Mouse (Mus musculus) kidney, postnatal 14 days (tissue): Measurements from ENCODE around the gene Zfp619.
"Not testable (repeated sequence)": the region's sequence is repeated elsewhere in the genome, so short reads cannot be mapped to it uniquely, and the experiment has no call there.

Experiments
- DNase-seq: peaks from one replicate; pipeline ENCODE4 v3.0.0; 2022; ENCODE audit warnings: mixed read lengths

The Zfp619 gene

DNA sequence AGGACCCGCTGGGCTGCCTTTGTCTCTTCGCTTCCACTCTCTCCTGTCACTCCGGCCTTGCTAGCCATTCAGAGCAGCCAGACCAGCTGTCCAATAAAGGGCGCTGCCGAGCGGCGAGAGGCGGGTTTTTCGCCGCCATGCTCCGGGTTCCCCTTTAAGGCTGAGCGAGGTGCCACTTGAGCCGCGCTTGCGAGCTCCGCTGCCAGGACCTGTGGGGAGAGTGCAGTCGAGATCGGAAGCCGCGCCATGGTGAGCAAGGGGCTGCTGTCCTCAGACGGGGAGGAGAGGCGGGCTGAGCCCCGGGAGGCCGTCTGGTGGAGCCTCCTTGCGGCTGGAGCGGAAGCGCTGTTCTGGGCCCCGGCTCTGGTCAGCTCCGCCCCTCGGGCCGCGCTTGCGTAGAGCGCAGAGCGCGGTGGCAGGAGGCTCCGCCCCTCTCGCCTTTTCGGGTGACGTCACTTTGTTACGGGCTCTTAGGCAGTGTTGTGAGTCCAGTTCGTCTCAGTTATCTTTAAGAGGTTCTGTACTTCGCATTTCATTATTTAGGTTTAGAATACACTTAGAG is at the start of gene Zfp619:
Zfp619 (plus strand) TSS at position 151 of the 562 bp plus-strand sequence.
- DNase-seq = peak; percentile 95

DNA sequence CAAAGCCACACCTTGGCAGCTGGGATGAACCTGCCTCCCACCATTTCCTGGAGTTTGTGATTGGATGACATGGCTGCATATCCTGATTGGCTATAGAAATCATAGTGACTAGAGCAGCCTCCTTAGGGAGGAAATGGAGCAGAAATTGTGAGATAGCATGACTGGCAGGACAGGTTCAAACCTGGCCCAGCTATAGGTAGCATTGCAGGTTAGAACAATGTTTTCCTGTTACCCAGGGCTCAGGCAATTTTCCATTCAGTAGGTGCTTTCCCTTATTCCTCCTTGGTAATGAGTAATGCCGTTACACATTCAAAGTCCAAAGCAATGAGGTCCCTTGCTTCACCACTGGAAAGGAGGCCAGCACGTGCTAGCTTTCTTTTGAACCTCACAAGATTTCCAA is 38.6 kb upstream of the Zfp619 start:
- no peak for DNase-seq

DNA sequence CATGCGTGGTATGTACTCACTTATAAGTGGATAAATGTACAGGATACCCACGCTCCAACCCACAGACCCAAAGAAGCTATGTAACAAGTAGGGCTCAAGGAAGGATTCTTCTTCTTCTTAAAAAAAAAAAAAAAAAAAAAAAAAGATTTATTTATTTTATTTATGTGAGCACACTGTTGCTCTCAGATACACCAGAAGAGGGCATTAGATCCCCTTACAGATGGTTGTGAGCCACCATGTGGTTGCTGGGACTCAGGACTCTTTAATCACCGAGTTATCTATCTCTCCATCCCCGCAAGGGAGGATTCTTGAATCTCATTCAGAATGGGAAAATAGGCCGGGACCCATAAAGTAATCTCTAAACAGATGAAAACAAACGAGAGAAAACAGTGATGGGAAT is 33.2 kb upstream of the Zfp619 start:
- no peak for DNase-seq

DNA sequence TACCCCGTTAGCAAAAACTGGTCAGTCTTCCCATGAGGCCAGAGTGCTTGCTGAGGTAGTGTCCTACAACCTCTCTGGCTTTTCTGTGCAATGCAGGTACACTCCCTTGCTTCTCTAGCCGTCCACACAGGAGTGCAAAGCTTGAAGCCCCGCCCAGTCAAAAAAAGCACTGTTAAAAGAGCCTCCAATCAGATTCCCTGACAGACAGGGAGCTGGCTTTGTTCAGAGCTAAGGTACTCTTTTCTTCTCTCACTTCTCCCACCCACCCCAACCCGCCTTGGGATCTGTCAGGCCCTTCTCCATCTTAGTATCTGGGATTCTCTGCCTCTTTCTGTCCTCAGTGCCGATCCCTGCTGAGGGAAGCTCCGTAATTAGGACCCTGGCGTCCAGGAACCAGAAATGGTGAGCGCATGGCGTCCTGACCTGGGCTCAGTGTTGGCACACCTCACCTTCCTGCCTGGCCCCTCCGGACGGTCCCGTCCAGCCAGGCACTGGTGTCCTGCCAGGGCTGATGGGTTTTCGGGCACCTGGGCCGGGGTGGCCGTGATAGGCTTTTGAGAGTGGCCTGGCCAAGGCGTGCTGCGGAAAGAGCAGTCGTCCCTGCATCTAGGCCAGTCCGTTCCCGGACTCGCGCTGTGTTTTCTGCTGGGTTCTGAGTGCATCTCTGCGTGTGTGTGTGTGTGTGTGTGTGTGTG is 30.3 kb upstream of the Zfp619 start:
- peak; percentile 8 for DNase-seq

DNA sequence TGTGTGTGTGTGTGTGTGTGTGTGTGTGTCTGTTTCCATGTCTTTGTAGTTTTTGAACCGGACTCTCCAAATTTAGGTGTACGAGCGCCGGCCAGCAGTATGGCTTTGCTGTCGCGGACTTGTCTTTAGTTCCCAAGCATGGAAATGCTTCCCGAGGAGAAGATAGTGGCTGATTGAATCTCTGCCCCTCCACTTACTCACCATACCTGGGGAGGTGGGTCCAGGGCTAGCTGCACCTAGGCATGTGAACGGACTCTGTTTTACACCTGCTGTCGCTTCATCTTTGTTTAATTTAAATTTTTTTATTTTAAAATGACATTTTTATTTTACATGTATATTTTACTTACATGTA is 29.7 kb upstream of the Zfp619 start:
- no peak for DNase-seq

DNA sequence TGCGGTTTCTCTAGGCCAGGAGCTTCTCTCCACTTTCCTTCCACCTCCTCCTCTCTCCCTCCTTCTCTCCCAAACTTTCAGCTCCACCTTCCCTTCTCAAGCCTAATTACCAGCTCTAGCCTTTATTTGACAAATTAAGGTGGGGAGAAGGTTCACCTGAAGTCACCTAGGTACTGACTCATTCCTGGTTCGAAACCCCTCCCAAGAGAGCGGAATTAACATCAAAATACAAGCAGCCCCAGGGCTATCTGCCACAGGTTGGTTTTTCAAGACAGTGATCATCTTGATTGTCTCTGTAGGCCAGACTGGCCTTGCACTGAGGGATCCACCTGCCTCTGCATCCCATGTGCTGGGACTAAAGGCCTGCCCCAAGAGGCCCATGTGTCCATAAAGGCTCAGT is 22.9 kb upstream of the Zfp619 start:
- DNase-seq = no peak

DNA sequence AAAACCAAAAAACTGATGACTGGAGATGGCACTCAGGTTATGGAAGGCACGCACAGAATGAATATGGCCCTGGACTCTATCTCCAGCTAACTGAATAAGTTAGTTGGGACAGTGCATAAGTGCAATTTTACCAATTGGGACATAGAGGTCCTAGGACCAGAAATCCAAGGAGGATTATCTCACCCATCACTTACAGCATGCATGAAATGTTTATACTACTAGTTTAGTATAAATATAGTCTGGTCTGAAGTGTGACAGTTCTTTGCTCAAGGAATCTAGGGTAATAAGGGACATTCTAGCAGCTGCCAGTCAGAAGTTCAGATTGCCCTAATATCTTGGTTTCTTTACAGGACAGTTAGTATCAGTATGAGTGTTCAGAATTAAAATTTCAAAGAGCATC is 13.5 kb upstream of the Zfp619 start:
- DNase-seq = no peak

DNA sequence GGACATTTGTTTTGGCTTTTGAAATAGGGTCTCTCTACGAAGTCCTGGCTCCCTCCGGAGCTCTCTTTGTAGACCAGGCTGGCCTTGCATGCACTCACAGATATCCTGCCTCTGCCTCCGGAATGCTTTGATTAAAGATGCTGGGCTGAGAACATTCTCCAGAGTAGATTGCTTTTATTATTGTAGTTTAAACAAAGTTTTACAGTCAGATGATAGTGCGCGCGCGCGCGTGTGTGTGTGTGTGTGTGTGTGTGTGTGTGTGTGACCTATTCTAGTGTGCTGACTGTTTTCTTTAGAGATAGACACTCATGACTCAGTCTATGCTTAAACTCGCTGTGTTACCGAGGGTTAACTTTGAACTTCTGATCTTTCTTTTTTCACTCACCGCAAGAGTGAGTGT is 796 bp downstream of the Zfp619 start:
- DNase-seq = peak; percentile 14

DNA sequence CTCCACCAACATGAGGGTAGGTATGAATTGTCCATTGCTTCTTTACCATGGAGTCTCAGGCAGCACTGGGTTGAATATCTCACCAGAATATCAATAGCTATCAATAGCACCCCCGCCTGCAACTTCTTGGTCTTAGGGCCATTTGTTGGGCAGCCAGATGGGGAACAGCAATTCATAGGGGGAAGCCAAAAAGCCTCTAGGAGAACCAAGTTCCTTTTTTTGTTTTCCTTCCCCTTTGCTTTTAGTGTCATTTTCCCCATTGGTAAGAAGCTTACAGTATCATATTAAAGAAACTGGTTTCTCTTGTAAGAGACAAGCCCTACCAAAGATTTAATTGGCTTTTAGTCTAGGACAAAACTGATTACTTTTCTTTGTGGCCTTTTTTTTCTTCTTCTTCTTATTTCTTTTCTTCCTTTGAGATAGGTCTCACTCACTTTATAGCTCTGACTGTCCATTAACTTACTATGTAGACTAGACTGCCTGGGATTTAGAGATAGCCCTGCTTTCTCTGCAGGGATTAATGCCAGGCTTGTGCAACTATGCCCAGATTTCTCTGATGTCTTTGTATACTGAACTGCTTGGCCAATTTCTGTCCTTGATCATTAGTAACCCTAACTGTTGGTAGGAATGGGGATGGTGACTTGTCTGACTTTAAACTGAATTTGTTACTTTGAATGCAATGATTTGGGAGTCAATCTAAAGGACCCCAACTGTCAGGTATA is 6.3 kb downstream of the Zfp619 start:
- DNase-seq = no peak

DNA sequence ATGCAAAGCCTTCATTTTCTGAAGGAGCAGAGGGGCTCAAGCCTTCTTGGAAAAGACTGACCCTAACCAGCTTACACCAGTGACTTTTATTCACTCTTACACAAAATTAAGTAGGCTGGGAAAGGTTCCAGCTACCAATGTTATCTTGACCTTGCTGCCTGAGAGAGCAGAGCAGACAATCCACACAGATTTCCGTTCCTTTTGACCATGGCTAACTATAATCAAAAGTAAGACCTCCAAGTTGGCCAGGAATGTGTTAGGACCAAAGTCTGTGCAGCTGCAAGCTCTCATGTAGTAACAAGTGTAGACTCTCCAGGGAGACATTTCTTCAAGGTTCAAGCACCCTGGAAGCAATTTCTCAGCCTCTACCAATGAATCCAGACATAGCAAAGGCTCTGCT is 25.6 kb downstream of the Zfp619 start:
- DNase-seq = peak; percentile 62

DNA sequence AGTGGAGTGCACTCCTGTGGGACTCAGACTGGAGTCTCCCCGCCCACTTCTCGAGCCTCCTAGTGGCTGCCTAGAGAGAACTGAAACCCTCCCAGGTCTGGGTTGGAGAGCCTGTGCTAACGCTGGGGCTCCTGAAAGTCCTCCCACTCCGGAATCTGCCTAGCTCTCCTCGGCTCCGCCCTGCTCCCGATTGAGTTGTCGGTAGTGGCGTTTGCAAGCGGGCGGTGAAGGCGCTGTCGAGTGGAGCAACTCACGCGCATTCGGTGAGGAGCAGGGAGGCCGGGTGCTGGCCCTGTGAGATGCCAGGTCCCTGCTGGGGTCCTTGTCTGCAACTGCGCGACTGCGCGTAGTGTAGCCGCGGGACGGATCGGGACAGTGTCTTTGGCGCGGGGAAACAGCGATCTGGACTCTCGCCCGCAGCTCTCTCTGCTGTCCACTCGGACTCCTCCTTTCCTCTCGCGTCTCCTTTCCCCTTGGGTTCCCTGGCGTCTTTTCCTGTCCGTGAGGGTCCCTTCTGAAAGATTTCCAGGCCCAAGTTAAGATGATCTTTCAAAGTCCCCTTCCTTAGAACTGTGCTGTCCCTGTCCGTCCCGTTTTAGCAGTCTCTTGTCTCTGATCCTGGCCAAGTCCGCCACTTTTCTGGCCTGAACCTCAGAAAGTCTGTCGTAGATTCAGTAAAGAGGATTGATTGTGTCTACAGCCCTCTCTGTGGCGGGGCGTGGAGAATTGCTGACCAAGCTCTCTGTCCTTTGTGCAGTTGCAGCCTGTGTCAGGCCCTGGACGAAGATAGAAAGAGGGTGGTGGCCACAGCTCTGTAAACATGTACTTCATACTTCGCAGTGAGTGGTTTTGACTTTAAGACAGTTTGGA is 26.9 kb downstream of the Zfp619 start:
- DNase-seq = peak; percentile 88

DNA sequence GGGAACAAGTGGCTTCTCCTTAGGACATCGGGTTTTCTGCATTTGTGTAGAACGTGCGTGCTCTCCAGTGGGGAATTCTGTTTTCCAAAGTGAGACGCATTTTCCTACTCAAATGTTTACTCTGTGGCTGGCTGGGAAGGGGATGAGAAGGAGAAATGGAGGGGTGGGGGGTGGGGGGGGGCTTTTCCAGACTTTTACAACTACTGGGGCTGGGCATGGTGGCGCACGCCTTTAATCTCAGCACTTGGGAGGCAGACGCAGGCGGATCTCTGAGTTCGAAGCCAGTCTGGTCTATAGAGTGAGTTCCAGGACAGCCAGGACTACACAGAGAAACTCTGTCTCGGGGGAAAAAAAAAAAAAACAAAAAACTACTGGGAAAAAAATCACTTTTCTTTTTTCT is 27.6 kb downstream of the Zfp619 start:
- no peak for DNase-seq

DNA sequence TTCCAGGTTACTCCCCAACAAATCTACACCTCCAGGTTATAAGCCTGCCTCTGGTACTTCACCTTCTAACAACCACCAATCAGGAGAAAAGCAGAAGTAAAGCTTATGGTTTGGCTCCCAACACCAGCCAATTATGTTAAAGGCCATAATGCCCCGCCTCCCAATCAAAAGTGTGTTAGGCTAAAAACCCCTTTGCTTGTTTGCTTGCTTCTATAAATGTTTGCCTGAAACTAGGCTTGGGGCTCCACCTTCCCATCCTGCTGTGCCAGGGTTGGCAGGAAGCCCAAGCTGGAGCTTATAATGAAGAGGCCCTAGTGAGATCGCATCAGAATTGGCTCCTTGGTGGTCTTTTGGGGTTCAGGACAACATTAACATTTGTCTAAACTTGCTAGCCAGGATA is 31.8 kb downstream of the Zfp619 start:
- DNase-seq = peak; percentile 47

DNA sequence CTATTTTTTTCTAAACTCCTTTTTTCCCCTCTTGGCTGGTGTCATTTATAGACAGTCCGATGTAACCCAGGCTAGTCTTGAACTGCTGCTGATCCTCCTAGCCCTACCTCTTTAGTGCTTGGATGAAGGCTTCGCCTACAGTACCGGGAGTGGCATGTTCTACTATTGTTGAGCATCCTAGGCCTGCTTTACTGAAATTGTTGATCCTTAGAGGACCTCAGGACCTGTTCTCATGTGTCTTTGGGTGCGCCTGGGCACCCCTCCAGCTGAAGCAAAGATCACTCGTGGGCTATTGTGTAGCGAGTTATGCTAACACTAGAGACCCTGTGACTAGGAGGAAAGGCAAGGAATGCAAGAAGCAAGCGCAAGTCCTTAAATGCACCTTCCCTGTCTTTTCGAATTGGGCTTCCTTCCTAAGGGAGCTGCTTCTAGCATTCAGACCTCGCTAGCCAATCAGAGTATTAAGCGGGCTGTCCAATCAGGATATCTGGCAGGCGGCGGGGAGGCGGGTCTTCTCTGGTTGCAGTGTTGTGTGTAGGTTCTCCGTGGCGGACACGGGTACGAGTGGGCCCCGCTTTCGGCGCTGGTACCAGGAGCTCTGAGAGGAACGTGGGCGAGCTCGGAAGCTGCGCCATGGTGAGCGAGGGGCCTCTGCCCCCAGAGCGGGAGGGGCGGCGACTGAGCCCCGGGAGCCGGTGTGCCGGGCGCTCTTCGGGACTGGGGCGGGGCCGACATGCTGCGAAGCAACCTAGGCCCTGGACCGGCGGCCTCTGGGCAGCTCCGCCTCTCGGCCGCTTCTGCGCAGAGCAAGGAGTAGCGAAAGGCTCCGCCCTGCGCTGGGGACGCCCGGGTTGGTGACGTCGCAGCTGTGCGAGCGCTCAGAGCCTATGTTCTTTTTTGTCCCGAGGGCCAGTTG is 34.7 kb downstream of the Zfp619 start:
- DNase-seq = peak; percentile 97

DNA sequence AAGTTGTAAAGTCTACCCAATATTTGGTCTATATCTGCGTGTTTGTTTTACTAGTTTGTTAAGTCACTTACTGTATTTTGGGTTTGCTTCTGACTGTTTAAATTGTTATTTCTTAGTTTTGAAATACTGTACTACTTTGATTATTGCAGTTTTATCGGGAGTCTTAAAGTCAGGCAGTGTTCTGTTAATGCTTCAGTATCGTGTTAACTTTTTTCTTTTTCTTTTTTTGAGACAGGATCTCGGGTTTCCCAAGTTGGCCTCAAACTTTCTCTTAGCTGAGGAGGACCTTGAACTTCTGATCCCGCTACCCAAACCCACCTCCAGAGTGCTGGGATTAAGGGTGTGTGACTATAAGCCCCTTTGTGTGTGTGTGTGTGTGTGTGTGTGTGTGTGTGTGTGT is 35.4 kb downstream of the Zfp619 start:
- no peak for DNase-seq

DNA sequence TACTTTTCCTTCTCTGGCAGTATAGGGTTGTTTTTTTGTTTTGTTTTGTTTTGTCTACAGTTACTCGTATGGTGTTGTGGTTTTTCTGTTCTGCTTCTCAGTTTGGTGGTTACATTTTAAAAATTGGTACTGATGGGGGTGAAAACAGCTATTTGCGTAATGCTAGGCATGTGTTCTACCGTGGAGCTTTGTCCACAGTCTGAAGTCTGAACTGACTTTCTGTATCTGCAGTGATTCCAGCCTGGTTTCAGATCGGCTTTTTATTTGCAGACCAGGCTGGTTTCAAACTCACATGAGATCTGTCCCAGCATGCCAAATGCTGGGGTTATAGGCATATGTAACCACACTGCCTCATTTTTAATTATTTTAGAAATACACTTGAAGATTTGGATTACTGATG is 36.3 kb downstream of the Zfp619 start:
- no peak for DNase-seq

DNA sequence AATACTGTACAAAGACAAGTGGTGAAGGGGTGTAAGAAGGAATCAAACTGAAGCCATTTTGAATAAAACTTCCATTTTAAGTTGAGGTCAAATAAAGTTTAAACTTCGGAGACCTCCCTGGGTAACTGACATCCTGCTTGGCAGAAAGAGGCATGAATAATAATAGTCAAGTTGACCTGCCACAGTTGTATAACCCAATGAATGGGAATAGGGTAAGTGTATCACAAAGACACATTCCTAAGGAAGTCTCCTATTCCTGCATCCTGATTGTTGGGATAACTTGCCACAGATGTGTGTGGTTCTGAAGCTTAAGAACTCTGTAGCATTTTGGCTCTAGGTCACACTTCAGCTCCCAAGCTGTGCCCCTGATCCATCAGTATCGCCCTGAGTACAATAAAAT is 62.5 kb downstream of the Zfp619 start:
- no peak for DNase-seq

DNA sequence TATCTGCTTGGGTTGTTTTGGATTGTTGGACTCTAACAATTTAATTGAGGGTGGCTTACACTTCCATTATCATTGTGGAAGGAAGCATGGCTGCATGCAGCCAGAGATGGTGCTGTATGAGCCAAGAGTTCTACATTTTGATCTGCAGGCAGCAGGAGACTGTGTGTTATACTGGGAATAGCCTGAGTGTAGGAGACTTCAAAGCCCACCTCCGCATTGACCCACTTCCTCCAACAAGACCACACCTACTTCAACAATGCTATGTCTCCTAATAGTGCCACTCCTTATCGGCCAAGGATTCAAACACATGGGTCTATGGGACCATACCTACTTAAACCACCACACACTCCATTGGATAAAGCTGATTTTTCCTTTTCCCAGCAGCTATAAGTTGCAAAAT is 63.0 kb downstream of the Zfp619 start:
- no peak for DNase-seq

DNA sequence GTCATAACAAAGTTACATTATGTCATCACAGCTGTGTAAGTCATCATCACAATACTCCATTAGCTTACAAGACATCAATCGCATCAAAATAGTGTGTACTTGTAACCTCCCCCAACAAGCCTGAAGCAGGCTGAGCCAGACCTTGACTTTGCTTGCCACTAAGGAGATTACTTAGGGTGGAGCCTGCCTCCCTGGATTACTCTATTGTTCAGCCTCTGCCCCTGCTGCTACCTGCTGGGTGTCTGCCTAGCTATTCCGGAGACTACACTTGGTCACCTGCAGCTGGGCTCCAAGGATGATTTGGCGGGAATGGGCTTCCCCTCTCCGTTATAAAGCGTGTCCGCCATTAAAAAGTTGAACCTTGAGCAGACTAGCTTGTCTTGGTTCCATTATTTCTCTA is 69.3 kb downstream of the Zfp619 start:
- DNase-seq = not testable (repeated sequence)

DNA sequence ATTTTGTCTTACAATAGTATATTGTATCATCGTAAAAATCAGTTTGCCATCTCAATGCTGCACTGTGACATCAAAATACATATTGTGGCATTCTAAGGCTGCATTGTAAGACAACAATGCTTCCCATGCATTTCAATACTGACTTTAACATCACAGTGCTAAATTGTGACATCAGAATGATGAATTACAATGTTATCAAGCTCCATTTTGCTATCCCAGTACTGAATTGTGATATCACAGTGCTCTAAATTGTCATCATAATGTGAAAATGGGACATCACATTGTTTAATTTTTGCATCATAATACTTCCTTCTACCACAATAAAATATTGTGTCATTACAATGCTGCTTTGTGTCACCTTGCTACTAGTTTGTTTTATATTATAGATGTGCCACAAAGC is 70.5 kb downstream of the Zfp619 start:
- DNase-seq = no peak

DNA sequence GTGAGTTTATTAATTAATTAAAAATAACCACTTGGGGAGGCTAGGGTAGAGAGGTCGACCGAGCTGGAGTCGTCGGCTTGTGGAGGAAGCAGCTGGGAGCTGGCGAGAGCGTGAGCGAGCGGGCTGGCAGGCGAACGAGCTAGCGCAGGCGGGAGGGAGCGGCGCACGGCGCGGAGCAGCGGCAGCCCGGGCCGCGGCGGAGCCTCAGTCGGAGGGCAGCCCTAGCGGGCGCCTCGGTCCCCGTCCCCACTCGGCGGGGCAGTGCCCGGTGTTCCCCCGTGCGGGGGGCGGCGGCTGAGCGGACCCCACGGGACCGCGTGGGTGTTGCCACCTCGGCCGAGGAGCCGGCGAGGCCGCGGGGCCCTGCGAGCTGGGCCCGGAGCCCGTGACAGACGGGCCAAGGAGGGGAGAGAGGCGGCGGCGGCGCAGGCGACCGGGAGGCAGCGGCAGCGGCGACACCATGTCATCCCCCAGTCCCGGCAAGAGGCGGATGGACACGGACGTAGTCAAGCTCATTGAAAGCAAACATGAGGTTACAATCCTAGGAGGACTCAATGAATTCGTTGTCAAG is 71.0 kb downstream of the Zfp619 start:
- DNase-seq = peak; percentile 23

DNA sequence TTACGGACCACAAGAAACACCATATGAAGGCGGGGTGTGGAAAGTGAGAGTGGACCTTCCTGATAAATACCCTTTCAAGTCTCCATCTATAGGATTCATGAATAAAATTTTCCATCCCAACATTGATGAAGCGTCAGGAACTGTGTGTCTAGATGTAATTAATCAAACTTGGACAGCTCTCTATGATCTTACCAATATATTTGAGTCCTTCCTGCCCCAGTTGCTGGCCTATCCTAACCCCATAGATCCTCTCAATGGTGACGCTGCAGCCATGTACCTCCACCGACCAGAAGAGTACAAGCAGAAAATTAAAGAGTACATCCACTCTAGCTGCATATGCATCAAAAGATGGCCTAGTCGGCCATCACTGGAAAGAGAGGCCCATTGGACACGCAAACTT is 71.5 kb downstream of the Zfp619 start:
- DNase-seq = not testable (repeated sequence)
